In the genomic region with DNA sequence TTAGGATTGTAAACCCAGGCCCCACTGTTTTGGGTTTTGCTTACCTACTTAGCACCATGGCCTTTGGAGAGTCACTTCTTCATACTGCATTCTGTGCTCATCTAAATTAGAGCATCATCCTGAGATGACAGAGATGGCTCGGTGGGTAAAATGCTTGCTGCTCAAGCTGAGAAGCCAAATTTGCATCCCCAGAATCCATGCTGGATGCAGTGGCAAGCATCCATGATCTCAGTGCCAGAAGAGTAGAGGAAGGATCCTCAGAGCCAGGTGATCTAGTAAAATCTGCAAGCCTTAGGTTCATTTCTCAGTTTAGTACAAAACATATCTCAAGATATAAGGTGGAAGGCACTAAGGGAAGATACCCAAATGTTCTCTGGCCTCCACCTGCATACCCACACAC, we compare ENCODE assay signal across 25 mouse cellular contexts. TPM values are rescaled to one million over a fixed set of nuclear protein-coding genes. Genes with fewer than 3 reads are reported as not detected.
DNase-seq lines count a peak whose midpoint lies in the region; ATAC-seq and TF ChIP-seq lines count a peak whose summit lies in the region.
"Had no signal": no experiment of that assay in that cellular context is flagged by ENCODE, and none has a peak within 500 bp of the region (broad histone marks: within the 10 kb centered on the region; RNA-seq: fewer than 3 reads in every experiment).

No protein-coding gene starts in this region.

- no peak overlapping the region for H3K4me3 ChIP-seq in heart, adult 2 months
- H3K4me3 ChIP-seq in forebrain, embryonic 11.5 days (ENCODE audit: low read depth, low read length), result no peak overlapping the region
- H3K4me3 ChIP-seq: embryonic facial prominence, embryonic 10.5 days; embryonic facial prominence, embryonic 13.5 days; erythroblast, embryonic 14.5 days; forebrain, embryonic 13.5 days; hindbrain, embryonic 12.5 days; hindbrain, embryonic 15.5 days had no signal

- no peak overlapping the region for H3K27ac ChIP-seq in heart, adult 2 months
- H3K27ac ChIP-seq in forebrain, embryonic 11.5 days (ENCODE audit: low read depth, low read length), result no peak overlapping the region
- H3K27ac ChIP-seq: embryonic facial prominence, embryonic 10.5 days; embryonic facial prominence, embryonic 13.5 days; forebrain, embryonic 13.5 days; hindbrain, embryonic 12.5 days; hindbrain, embryonic 15.5 days had no signal

- no peaks in the 10 kb centered on the region for H3K9me3 ChIP-seq in forebrain, embryonic 11.5 days (ENCODE audit: control insufficient read depth, low read length)
- H3K9me3 ChIP-seq: embryonic facial prominence, embryonic 10.5 days; embryonic facial prominence, embryonic 13.5 days; forebrain, embryonic 13.5 days; hindbrain, embryonic 12.5 days; hindbrain, embryonic 15.5 days had no signal

- ATAC-seq in cerebellum, adult (ENCODE audit: insufficient number of reproducible peaks, low FRiP score, low TSS enrichment), result no peak
- ATAC-seq in forebrain, embryonic 11.5 days (replicated peaks; ENCODE audit: low FRiP score), result no peak
- ATAC-seq: CD4-positive, CD25-positive, alpha-beta regulatory T cell, adult 4 months; forebrain, embryonic 13.5 days; forebrain, embryonic 16.5 days; intestine, postnatal 0 days had no signal

- peak; percentile 47 to 54 for DNase-seq in cerebellum, adult 18-20 months
- DNase-seq in heart, adult 11 months, result peak; percentile 19
- DNase-seq in heart, adult 2 months, result no peak
- DNase-seq in cerebellum, postnatal 25 days, result peak; percentile 50 to 65
- DNase-seq in forebrain, embryonic 11.5 days (ENCODE audit: low spot score), result no peak
- DNase-seq in frontal cortex, postnatal 25 days (ENCODE audit: low spot score in 2 of 2), result no peak
- DNase-seq: adrenal gland, adult 2 months; adrenal gland, postnatal 14 days; embryo, embryonic 11 days; gastrocnemius, postnatal 25 days; kidney, adult 2 months had no signal

- no peak for TF ChIP-seq EP300 in heart, adult 2 months (IDR thresholded peaks at IDR 0.05; ENCODE audit: insufficient read depth, low read depth, low read length)

- no peaks in the 10 kb centered on the region for H3K4me1 ChIP-seq in heart, adult 2 months (ENCODE audit: control insufficient read depth, insufficient read depth, low read length)
- no peaks in the 10 kb centered on the region for H3K4me1 ChIP-seq in forebrain, embryonic 11.5 days (replicated peaks; ENCODE audit: control insufficient read depth, insufficient read depth, low read length)
- H3K4me1 ChIP-seq: embryonic facial prominence, embryonic 10.5 days; embryonic facial prominence, embryonic 13.5 days; forebrain, embryonic 13.5 days; hindbrain, embryonic 12.5 days; hindbrain, embryonic 15.5 days had no signal

- no peak overlapping the region for H3K9ac ChIP-seq in heart, adult 2 months (ENCODE audit: low read depth, low read length)
- H3K9ac ChIP-seq in forebrain, embryonic 11.5 days (ENCODE audit: low read length), result no peak overlapping the region
- H3K9ac ChIP-seq: embryonic facial prominence, embryonic 13.5 days; forebrain, embryonic 13.5 days; hindbrain, embryonic 12.5 days; hindbrain, embryonic 15.5 days had no signal

- intact Hi-C loops in heart, adult 2 months (cut with DNase I), result loop anchor here (10.0 kb wide), 1 partner anchor 339 kb away; no protein-coding TSS in a partner anchor

- H3K36me3 ChIP-seq in heart, adult 2 months (ENCODE audit: control insufficient read depth, insufficient read depth, low read length), result no peaks in the 10 kb centered on the region
- no peaks in the 10 kb centered on the region for H3K36me3 ChIP-seq in forebrain, embryonic 11.5 days (ENCODE audit: control insufficient read depth, insufficient read depth, low read length)
- H3K36me3 ChIP-seq: embryonic facial prominence, embryonic 10.5 days; embryonic facial prominence, embryonic 13.5 days; hindbrain, embryonic 12.5 days; hindbrain, embryonic 15.5 days had no signal

- WGBS in heart, adult 2 months, result 76% methylated on average over 1 of the region's 1 CpGs
- 90% methylated on average over 1 of the region's 1 CpGs for WGBS in forebrain, embryonic 11.5 days

- no peak overlapping the region for H3K4me2 ChIP-seq in forebrain, embryonic 11.5 days (ENCODE audit: low read depth, low read length, severe bottlenecking)
- H3K4me2 ChIP-seq: embryonic facial prominence, embryonic 13.5 days; forebrain, embryonic 13.5 days; heart, embryonic 11.5 days; hindbrain, embryonic 12.5 days; hindbrain, embryonic 15.5 days had no signal

- TF ChIP-seq POLR2A in heart, adult 2 months (IDR thresholded peaks at IDR 0.05; ENCODE audit: insufficient read depth, low read depth, low read length), result no peak

- H3K79me2 ChIP-seq in heart, adult 2 months (replicated peaks; ENCODE audit: control insufficient read depth, insufficient read depth, low read length), result no peaks in the 10 kb centered on the region

- H3K27me3 ChIP-seq in heart, adult 2 months (ENCODE audit: control insufficient read depth, insufficient read depth, low read length), result no peaks in the 10 kb centered on the region
- no peaks in the 10 kb centered on the region for H3K27me3 ChIP-seq in forebrain, embryonic 11.5 days (ENCODE audit: control insufficient read depth, insufficient read depth, low read length)
- H3K27me3 ChIP-seq: embryonic facial prominence, embryonic 13.5 days; forebrain, embryonic 13.5 days; hindbrain, embryonic 12.5 days; hindbrain, embryonic 15.5 days had no signal

- TF ChIP-seq CTCF in heart, adult 2 months (IDR thresholded peaks at IDR 0.05), result no peak

RNA-seq across cellular contexts. Expression of gene Reln, which starts 20.7 kb away (rescaled TPM):
- 1 to 10 TPM; 2.6 to 4.0 TPM for total RNA-seq in heart, adult 2 months (2021)
- polyA plus RNA-seq in heart, adult 2 months (2012; rRNA removed), result 2.6 and 4.7 TPM in 2 replicates
- 13.8 and 15.1 TPM in 2 replicates for polyA plus RNA-seq in forebrain, embryonic 11.5 days (2014; fragmentation: Nextera tagmentation; extraction: Ambion mirVana)
- total RNA-seq: hematopoietic stem cell, adult 5-6 weeks; MEL had no signal
- polyA plus RNA-seq: C2C12 had no signal

Comparison
In these comparisons a context has a peak if more than half of its experiments do, and no peak if none do; other contexts are left out.
1. DNase-seq: peak in cerebellum, adult 18-20 months (2 of 2), heart, adult 11 months (single experiment) and cerebellum, postnatal 25 days (2 of 2); none in heart, adult 2 months (0 of 2), forebrain, embryonic 11.5 days (single experiment) and frontal cortex, postnatal 25 days (0 of 2).